Comparison of ENCODE assay signal across 8 mouse cellular contexts in the genomic region with DNA sequence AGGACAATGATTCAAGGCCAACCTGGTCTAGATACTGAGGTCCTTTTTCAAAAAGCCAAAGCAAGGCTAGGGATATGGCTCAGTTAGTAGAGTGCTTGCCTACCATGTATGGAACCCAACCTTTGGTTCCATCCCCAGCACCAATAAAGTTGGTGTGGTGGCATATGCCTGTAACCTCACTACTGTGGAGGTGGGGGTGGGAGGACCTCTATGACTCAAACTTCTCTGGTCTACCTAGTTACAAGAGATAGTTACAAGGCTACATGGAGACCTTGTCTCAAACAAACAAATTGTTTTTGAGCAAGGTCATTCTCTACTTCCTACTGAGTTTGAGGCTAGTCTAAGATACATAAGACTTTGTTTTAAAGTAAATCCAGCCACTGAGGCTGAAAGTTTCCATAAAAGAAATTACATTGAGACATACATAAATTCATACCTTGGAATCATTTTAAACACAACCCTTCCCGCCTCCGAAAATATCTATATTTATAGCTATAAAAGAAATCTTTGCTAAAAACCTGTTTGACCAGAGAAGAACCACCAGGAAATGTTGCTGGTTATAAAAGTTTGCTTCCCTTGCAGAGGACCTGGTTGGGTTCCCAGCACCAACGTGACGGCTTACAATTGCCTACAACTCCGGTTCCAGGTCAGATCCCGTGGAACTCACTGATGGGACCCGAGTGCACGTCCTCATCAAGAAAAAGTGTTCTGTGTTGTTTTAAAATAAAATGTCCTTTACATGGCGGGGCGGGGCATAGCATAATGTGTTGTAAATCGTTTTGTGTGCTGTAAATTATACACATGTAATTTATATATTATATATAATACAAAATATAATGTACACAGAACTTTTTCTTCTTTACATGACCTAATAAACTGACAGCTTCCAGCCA. TPM values are rescaled to one million over a fixed set of nuclear protein-coding genes. Genes with fewer than 3 reads are reported as not detected.
DNase-seq lines count a peak whose midpoint lies in the region; ATAC-seq lines count a peak whose summit lies in the region.

No protein-coding gene starts in this region.

- WGBS in kidney, embryonic 15.5 days, result 8% methylated on average over 11 of the region's 11 CpGs
- 7% methylated on average over 11 of the region's 11 CpGs for WGBS in liver, embryonic 15.5 days (ENCODE audit: insufficient replicate concordance)

- H3K4me1 ChIP-seq in kidney, embryonic 15.5 days, result peaks cover 23% of the 10 kb centered on the region
- H3K4me1 ChIP-seq in liver, embryonic 15.5 days (replicated peaks), result peaks cover 32% of the 10 kb centered on the region

- peak overlapping the region; percentile 75 for H3K4me3 ChIP-seq in kidney, embryonic 15.5 days (replicated peaks)
- peak overlapping the region; percentile 75 for H3K4me3 ChIP-seq in liver, embryonic 15.5 days (replicated peaks)

- 0 out of 2 replicates have a peak overlapping the region, but pooled peaks have one; percentile 24 for H3K9ac ChIP-seq in kidney, embryonic 15.5 days
- H3K9ac ChIP-seq in liver, embryonic 15.5 days, result no peak overlapping the region

- peak overlapping the region; percentile 66 for H3K4me2 ChIP-seq in kidney, embryonic 15.5 days
- H3K4me2 ChIP-seq in liver, embryonic 15.5 days, result peak overlapping the region; percentile 80

- H3K27ac ChIP-seq in kidney, embryonic 15.5 days, result peak overlapping the region; percentile 76
- H3K27ac ChIP-seq in liver, embryonic 15.5 days (replicated peaks), result peak overlapping the region; percentile 74

- 0 out of 2 replicates have a peak, but pooled peaks have one; percentile 8 for ATAC-seq in granulocyte monocyte progenitor cell, adult 5-6 weeks (replicated peaks; ENCODE audit: poor library complexity, severe bottlenecking)
- peak; percentile 49 for ATAC-seq in kidney, embryonic 15.5 days (replicated peaks; ENCODE audit: low FRiP score)
- ATAC-seq in liver, embryonic 15.5 days (ENCODE audit: insufficient read depth), result peak; percentile 7; the same call in 1 of the 2 replicates

- H3K27me3 ChIP-seq in kidney, embryonic 15.5 days, result peaks cover 4% of the 10 kb centered on the region; the same call in 1 of the 2 replicates
- peaks cover 21% of the 10 kb centered on the region for H3K27me3 ChIP-seq in liver, embryonic 15.5 days

- H3K36me3 ChIP-seq in kidney, embryonic 15.5 days, result peaks cover 3% of the 10 kb centered on the region
- peaks cover 3% of the 10 kb centered on the region for H3K36me3 ChIP-seq in liver, embryonic 15.5 days (replicated peaks)

- peak; percentile 15 to 18 for DNase-seq in thymus, postnatal 10 days (ENCODE audit: low spot score in 2 of 2)
- DNase-seq in thymus, adult 18-20 months, result no peak
- DNase-seq in cerebellum, postnatal 10 days, result peak; percentile 34 to 40
- peak; percentile 32 to 49 for DNase-seq in right cerebral cortex, postnatal 10 days (ENCODE audit: low spot score in 2 of 2)
- no peak for DNase-seq in c-Kit-positive CD71-positive TER-119-positive erythroid progenitor cells, embryonic 14.5 days (ENCODE audit: low spot score)

- no peaks in the 10 kb centered on the region for H3K9me3 ChIP-seq in kidney, embryonic 15.5 days (replicated peaks)
- no peaks in the 10 kb centered on the region for H3K9me3 ChIP-seq in liver, embryonic 15.5 days (replicated peaks)

RNA-seq across cellular contexts. Expression of a gene that starts 0.6 kb away (rescaled TPM):
- total RNA-seq in granulocyte monocyte progenitor cell, adult 5-6 weeks (2014; fragmentation: Nextera tagmentation), result 141 and 193 TPM in 2 replicates
- 1,413 and 1,436 TPM in 2 replicates for total RNA-seq in granulocyte monocyte progenitor cell, adult 5-6 weeks (2017)
- 285 and 288 TPM in 2 replicates for polyA plus RNA-seq in kidney, embryonic 15.5 days (2015; fragmentation: Nextera tagmentation; extraction: Ambion mirVana)
- 106 and 112 TPM in 2 replicates for polyA plus RNA-seq in liver, embryonic 15.5 days (2015; fragmentation: Nextera tagmentation; extraction: Ambion mirVana)

RNA-seq across cellular contexts. Expression of a gene that starts 13.5 kb away (rescaled TPM):
- total RNA-seq in granulocyte monocyte progenitor cell, adult 5-6 weeks (2014; fragmentation: Nextera tagmentation), result 216 and 240 TPM in 2 replicates
- total RNA-seq in granulocyte monocyte progenitor cell, adult 5-6 weeks (2017), result 174 and 183 TPM in 2 replicates
- 395 and 436 TPM in 2 replicates for polyA plus RNA-seq in kidney, embryonic 15.5 days (2015; fragmentation: Nextera tagmentation; extraction: Ambion mirVana)
- 108 and 126 TPM in 2 replicates for polyA plus RNA-seq in liver, embryonic 15.5 days (2015; fragmentation: Nextera tagmentation; extraction: Ambion mirVana)

Comparison
In these comparisons a context has a peak if more than half of its experiments do, and no peak if none do; other contexts are left out.
1. DNase-seq: peak in thymus, postnatal 10 days (2 of 2), cerebellum, postnatal 10 days (2 of 2) and right cerebral cortex, postnatal 10 days (2 of 2); none in thymus, adult 18-20 months (0 of 2) and c-Kit-positive CD71-positive TER-119-positive erythroid progenitor cells, embryonic 14.5 days (single experiment).
2. Peak in every context shown above with its lines, with median percentiles within 50 percentile points of each other: ATAC-seq.